Mouse (Mus musculus) liver, adult (tissue): ENCODE data around the gene Ppt1.

Source experiments
- GATA4 ChIP-seq: IDR thresholded peaks from 2 replicates; pipeline ENCODE4 v1.6.1; 2014; ENCODE audit warnings: mild to moderate bottlenecking, low read length; ENCODE audit not compliant: insufficient replicate concordance

Gene Ppt1

GRCm38 (mm10) chr4:122835530-122836402 is at the start of gene Ppt1:
TSS of gene Ppt1 (plus strand) at chr4:122836242.
- TF ChIP-seq GATA4: no peak

GRCm38 (mm10) chr4:122789335-122790089 is 46.5 kb upstream of the Ppt1 start:
- TF ChIP-seq GATA4: no peak

GRCm38 (mm10) chr4:122808108-122808507 is 27.9 kb upstream of the Ppt1 start:
- TF ChIP-seq GATA4: no peak

GRCm38 (mm10) chr4:122811180-122811579 is 24.9 kb upstream of the Ppt1 start:
- no peak for TF ChIP-seq GATA4

GRCm38 (mm10) chr4:122811824-122812223 is 24.2 kb upstream of the Ppt1 start:
- TF ChIP-seq GATA4: no peak

GRCm38 (mm10) chr4:122816202-122816601 is 19.8 kb upstream of the Ppt1 start:
- no peak for TF ChIP-seq GATA4

GRCm38 (mm10) chr4:122827651-122828050 is 8.4 kb upstream of the Ppt1 start:
- no peak for TF ChIP-seq GATA4

- no peak for TF ChIP-seq GATA4
These were observed 6.7 kb upstream of the Ppt1 start for GRCm38 (mm10) chr4:122829339-122829738.

- TF ChIP-seq GATA4: no peak
These were observed 4.2 kb upstream of the Ppt1 start for GRCm38 (mm10) chr4:122831888-122832287.

- TF ChIP-seq GATA4: no peak
These were observed 347 bp downstream of the Ppt1 start for GRCm38 (mm10) chr4:122836403-122836775.

- no peak for TF ChIP-seq GATA4
These were observed 1.2 kb downstream of the Ppt1 start for GRCm38 (mm10) chr4:122837180-122837730.

GRCm38 (mm10) chr4:122837994-122838393 is 2.0 kb downstream of the Ppt1 start:
- no peak for TF ChIP-seq GATA4

GRCm38 (mm10) chr4:122838416-122838815 is 2.4 kb downstream of the Ppt1 start:
- TF ChIP-seq GATA4: no peak

- TF ChIP-seq GATA4: no peak
These were observed 12.1 kb downstream of the Ppt1 start for GRCm38 (mm10) chr4:122848150-122848621.

GRCm38 (mm10) chr4:122851535-122851934 is 15.5 kb downstream of the Ppt1 start:
- no peak for TF ChIP-seq GATA4

GRCm38 (mm10) chr4:122853691-122854090 is 17.6 kb downstream of the Ppt1 start:
- no peak for TF ChIP-seq GATA4
